Mouse (Mus musculus) embryonic facial prominence, embryonic 14.5 days (tissue): ENCODE results near the gene St6galnac5. TPM values are rescaled to one million over a fixed set of nuclear protein-coding genes. Genes with fewer than 3 reads are reported as not detected.

Source experiments
- ATAC-seq: fragments of 200-750 bp; cut with Nextera tagmentation; 2 replicates; pipeline ENCODE4 v1.8.0; 2017; ENCODE audit warnings: low read depth, moderate number of reproducible peaks, moderate TSS enrichment
- DNase-seq: peaks from one replicate; pipeline ENCODE4 v3.0.0-alpha.2; 2015; ENCODE audit warnings: low spot score
- H3K27ac ChIP-seq: fragments of 300-500 bp; sonication (generic); replicated peaks from 2 replicates; pipeline ENCODE4 v1.5.1; 2014; ENCODE audit warnings: low read depth, mild to moderate bottlenecking, low read length, moderate library complexity
- H3K27me3 ChIP-seq: fragments of 300-500 bp; sonication (generic); replicated peaks from 2 replicates; pipeline ENCODE4 v1.6.1; 2014; ENCODE audit warnings: low read length; ENCODE audit not compliant: control insufficient read depth, insufficient read depth
- H3K36me3 ChIP-seq: fragments of 300-500 bp; sonication (generic); 2 replicates; pipeline ENCODE4 v1.6.1; 2014; ENCODE audit warnings: low read length, mixed read lengths; ENCODE audit not compliant: control insufficient read depth, insufficient read depth
- H3K4me1 ChIP-seq: fragments of 300-500 bp; sonication (generic); 2 replicates; pipeline ENCODE4 v1.6.1; 2014; ENCODE audit warnings: antibody characterized with exemption, low read length; ENCODE audit not compliant: control insufficient read depth, insufficient read depth
- H3K4me2 ChIP-seq: fragments of 300-500 bp; sonication (generic); 2 replicates; pipeline ENCODE4 v1.6.1; 2014; ENCODE audit warnings: low read depth, mild to moderate bottlenecking, low read length, moderate library complexity, mixed read lengths
- H3K4me3 ChIP-seq: fragments of 300-500 bp; sonication (generic); 2 replicates; pipeline ENCODE4 v1.5.1; 2014; ENCODE audit warnings: low read depth, mild to moderate bottlenecking, low read length
- H3K9ac ChIP-seq: fragments of 300-500 bp; sonication (generic); 2 replicates; pipeline ENCODE4 v1.6.1; 2014; ENCODE audit warnings: low read depth, mild to moderate bottlenecking, low read length, moderate library complexity, mixed read lengths
- H3K9me3 ChIP-seq: fragments of 300-500 bp; sonication (generic); 2 replicates; pipeline ENCODE4 v1.6.1; 2016; ENCODE audit warnings: low read length; ENCODE audit not compliant: control insufficient read depth
- WGBS: fragments of 180-500 bp; shearing (Covaris S2); extraction: QIAGEN DNeasy Blood & Tissue Kit; methylation state at CpG from one replicate; pipeline ENCODE4 v1.1.7; 2014; 5-methylcytosine and 5-hydroxymethylcytosine counted together
- polyA plus RNA-seq: library from polyadenylated mRNA; unstranded; fragments of >200 nt; fragmentation: Nextera tagmentation; extraction: Ambion mirVana; gene quantifications from 2 replicates; pipeline ENCODE4 v1.2.1, GENCODE M21; 2014

The St6galnac5 gene
- polyA plus RNA-seq, 1 experiment from 2014 or later: 1.1 TPM

DNA sequence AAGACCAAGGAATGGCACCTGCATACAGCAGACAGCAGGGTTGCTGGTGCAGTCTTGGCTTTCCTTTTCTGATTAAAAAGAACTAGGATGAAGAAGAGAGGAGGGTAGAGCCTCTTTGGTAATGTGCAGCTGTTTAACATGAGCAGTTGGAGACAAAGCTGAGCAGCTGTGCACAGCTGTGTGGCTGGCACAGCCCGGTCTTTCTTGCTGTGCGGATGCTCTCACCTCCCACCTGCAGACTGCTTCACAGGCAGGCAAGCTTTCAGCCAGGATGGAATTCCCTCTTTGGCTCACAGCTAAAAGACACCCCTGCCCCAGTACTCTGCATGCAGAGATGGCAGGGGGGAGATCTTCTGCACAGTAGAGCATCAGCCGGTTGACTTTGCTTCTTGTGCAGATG lies 37.3 kb downstream of the St6galnac5 start:
- no peak overlapping the region for H3K27ac ChIP-seq
- H3K4me1 ChIP-seq: no peaks in the 10 kb centered on the region
- H3K4me2 ChIP-seq: no peak overlapping the region
- no peaks in the 10 kb centered on the region for H3K27me3 ChIP-seq
- ATAC-seq (peak; percentile 48; the same call in 1 of the 2 replicates), DNase-seq (peak; percentile 34)
- H3K9ac ChIP-seq: no peak overlapping the region
- no peaks in the 10 kb centered on the region for H3K9me3 ChIP-seq
- no peaks in the 10 kb centered on the region for H3K36me3 ChIP-seq
- H3K4me3 ChIP-seq: no peak overlapping the region
- WGBS: 85% methylated on average over 3 of the region's 3 CpGs

GRCm38 (mm10) chr3:152942985-152943384 lies 39.1 kb downstream of the St6galnac5 start:
- no peak for ATAC-seq
- H3K4me2 ChIP-seq: no peak overlapping the region
- H3K4me3 ChIP-seq: no peak overlapping the region
- 75% methylated on average over 11 of the region's 11 CpGs for WGBS
- peak; percentile 52 for DNase-seq
- no peak overlapping the region for H3K27ac ChIP-seq
- no peaks in the 10 kb centered on the region for H3K36me3 ChIP-seq
- no peaks in the 10 kb centered on the region for H3K27me3 ChIP-seq
- H3K9me3 ChIP-seq: no peaks in the 10 kb centered on the region
- no peak overlapping the region for H3K9ac ChIP-seq
- H3K4me1 ChIP-seq: no peaks in the 10 kb centered on the region

- ATAC-seq (no peak), DNase-seq (no peak)
- H3K27ac ChIP-seq: no peak overlapping the region
- H3K9ac ChIP-seq: no peak overlapping the region
- no peak overlapping the region for H3K4me2 ChIP-seq
- H3K4me3 ChIP-seq: no peak overlapping the region
- H3K27me3 ChIP-seq: no peaks in the 10 kb centered on the region
- 73% methylated on average over 5 of the region's 5 CpGs for WGBS
- no peaks in the 10 kb centered on the region for H3K36me3 ChIP-seq
- no peaks in the 10 kb centered on the region for H3K4me1 ChIP-seq
- H3K9me3 ChIP-seq: no peaks in the 10 kb centered on the region
Measured at GRCm38 (mm10) chr3:152941671-152942070, 40.4 kb downstream of the St6galnac5 start.

- Histone ChIP-seq H3K4me3 (no peak overlapping the region), H3K9ac (no peak overlapping the region), H3K27me3 (no peaks in the 10 kb centered on the region), H3K27ac (no peak overlapping the region), H3K9me3 (no peaks in the 10 kb centered on the region), H3K36me3 (no peaks in the 10 kb centered on the region), H3K4me2 (no peak overlapping the region), H3K4me1 (no peaks in the 10 kb centered on the region)
- DNase-seq: no peak
- WGBS: 92% methylated on average over 3 of the region's 3 CpGs
- no peak for ATAC-seq
Measured at GRCm38 (mm10) chr3:152936313-152936712, 45.7 kb downstream of the St6galnac5 start.

DNA sequence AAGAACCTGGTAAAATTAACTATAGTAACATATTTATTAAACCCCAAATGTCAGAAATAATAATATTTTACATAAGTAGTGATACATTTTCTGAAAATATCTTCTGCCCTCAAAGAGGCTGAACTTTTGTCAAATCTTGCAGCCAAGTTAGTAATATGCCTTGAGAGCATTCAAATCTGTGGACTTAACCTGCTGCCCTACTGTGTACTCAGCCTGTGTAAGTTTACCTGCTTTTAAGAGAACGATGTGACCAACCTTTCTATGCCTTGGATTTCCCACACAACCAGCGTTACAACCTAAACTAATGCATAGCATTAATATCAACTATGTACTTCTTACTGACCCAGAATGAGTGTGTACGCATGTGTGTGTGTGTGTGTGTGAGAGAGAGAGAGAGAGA lies 48.3 kb downstream of the St6galnac5 start:
- Histone ChIP-seq H3K9ac (no peak overlapping the region), H3K36me3 (no peaks in the 10 kb centered on the region), H3K27me3 (no peaks in the 10 kb centered on the region), H3K27ac (no peak overlapping the region), H3K4me1 (no peaks in the 10 kb centered on the region), H3K4me3 (no peak overlapping the region), H3K9me3 (no peaks in the 10 kb centered on the region), H3K4me2 (no peak overlapping the region)
- ATAC-seq: no peak
- 95% methylated on average over 3 of the region's 3 CpGs for WGBS
- DNase-seq: no peak

DNA sequence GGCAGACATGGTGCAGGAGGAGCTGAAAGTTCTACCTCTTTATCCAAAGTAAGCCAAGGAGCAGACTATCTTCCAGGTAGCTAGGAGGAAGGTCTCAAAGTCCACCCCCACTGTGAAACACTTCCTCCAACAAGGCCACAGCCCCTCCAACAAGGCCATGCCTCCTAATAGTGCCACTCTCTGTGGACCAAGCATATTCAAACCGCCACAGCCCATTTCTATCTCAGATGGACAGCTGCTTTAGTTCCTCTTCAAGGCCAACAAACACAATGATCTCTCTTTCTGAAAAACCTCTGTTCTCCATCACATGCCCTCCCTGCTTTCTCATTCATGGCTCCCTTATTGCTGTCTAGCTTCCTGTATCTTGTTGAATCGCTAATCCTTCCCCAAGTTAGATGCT lies 49.5 kb downstream of the St6galnac5 start:
- no peak overlapping the region for H3K27ac ChIP-seq
- no peaks in the 10 kb centered on the region for H3K4me1 ChIP-seq
- no peak overlapping the region for H3K4me2 ChIP-seq
- H3K27me3 ChIP-seq: no peaks in the 10 kb centered on the region
- DNase-seq (no peak), ATAC-seq (no peak)
- H3K9ac ChIP-seq: no peak overlapping the region
- no peak overlapping the region for H3K4me3 ChIP-seq
- no peaks in the 10 kb centered on the region for H3K9me3 ChIP-seq
- WGBS: 86% methylated on average over 2 of the region's 2 CpGs
- H3K36me3 ChIP-seq: no peaks in the 10 kb centered on the region

- H3K9ac ChIP-seq: no peak overlapping the region
- H3K27ac ChIP-seq: no peak overlapping the region
- no peaks in the 10 kb centered on the region for H3K4me1 ChIP-seq
- no peaks in the 10 kb centered on the region for H3K36me3 ChIP-seq
- no peaks in the 10 kb centered on the region for H3K27me3 ChIP-seq
- H3K4me2 ChIP-seq: no peak overlapping the region
- 69% methylated on average over 4 of the region's 4 CpGs for WGBS
- no peak overlapping the region for H3K4me3 ChIP-seq
- DNase-seq (no peak), ATAC-seq (no peak)
- H3K9me3 ChIP-seq: no peaks in the 10 kb centered on the region
Measured at GRCm38 (mm10) chr3:152932096-152932495, 50.0 kb downstream of the St6galnac5 start.

GRCm38 (mm10) chr3:152931354-152931753 lies 50.7 kb downstream of the St6galnac5 start:
- no peaks in the 10 kb centered on the region for H3K36me3 ChIP-seq
- no peak overlapping the region for H3K4me3 ChIP-seq
- no peak overlapping the region for H3K9ac ChIP-seq
- ATAC-seq: no peak
- H3K4me1 ChIP-seq: no peaks in the 10 kb centered on the region
- WGBS: 88% methylated on average over 3 of the region's 3 CpGs
- no peak for DNase-seq
- H3K9me3 ChIP-seq: no peaks in the 10 kb centered on the region
- no peak overlapping the region for H3K27ac ChIP-seq
- no peak overlapping the region for H3K4me2 ChIP-seq
- H3K27me3 ChIP-seq: no peaks in the 10 kb centered on the region

DNA sequence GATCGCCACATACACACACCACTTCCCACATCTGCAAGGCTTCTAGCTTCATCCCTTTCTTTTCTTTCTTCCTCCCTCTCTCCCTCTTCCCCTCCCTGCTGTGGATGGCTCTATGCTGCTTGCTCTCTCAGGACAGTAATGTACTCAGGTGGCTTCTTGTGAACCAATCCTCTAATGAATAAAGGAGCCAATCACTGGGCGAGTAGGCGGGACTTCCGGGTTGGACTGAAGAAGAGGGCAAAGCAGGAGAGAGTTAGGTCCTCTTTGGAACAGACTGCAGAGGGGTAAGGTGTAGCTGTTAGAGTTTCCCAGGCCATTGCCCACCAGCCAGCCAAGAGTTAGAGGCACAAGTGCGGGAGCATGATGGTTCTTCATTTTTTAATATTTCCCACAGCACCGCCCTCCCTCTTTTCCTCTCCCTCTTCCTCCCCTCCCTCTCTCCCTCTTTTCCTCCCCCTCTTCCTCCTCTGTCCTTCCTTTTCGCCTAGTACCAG lies 52.2 kb downstream of the St6galnac5 start:
- WGBS: 77% methylated on average over 7 of the region's 7 CpGs
- 0 out of 2 replicates have a peak overlapping the region, but pooled peaks have one; percentile 20 for H3K4me2 ChIP-seq
- peak; percentile 84 for ATAC-seq

More for the DNA sequence above, 52.2 kb downstream of the St6galnac5 start:
- Histone ChIP-seq H3K36me3 (no peaks in the 10 kb centered on the region), H3K27ac (no peak overlapping the region), H3K27me3 (no peaks in the 10 kb centered on the region), H3K4me1 (no peaks in the 10 kb centered on the region), H3K4me3 (no peak overlapping the region), H3K9me3 (no peaks in the 10 kb centered on the region), H3K9ac (no peak overlapping the region)
- no peak for DNase-seq
